Mouse (Mus musculus) G1E (cell line): ENCODE results near the gene Cytip. TPM values are rescaled to one million over a fixed set of nuclear protein-coding genes. Genes with fewer than 3 reads are reported as not detected.

Source experiments
- ATAC-seq: 2 replicates; pipeline ENCODE4 v1.8.0; 2016; ENCODE audit warnings: mild to moderate bottlenecking; ENCODE audit not compliant: insufficient number of reproducible peaks, poor library complexity, low FRiP score, severe bottlenecking; ENCODE audit errors: extremely low read depth
- DNase-seq: peaks from one replicate; pipeline ENCODE4 v3.0.0; 2012; ENCODE audit warnings: low spot score
- H3K27me3 ChIP-seq: 2 replicates; pipeline ENCODE4 v1.6.1; 2012; ENCODE audit warnings: mild to moderate bottlenecking, low read length, inconsistent platforms; ENCODE audit not compliant: insufficient read depth
- H3K36me3 ChIP-seq: replicated peaks from 2 replicates; pipeline ENCODE3; 2012; ENCODE audit warnings: mild to moderate bottlenecking, inconsistent platforms
- H3K4me1 ChIP-seq: 2 replicates; pipeline ENCODE4 v1.6.1; 2012; ENCODE audit warnings: low read depth, low read length, inconsistent platforms, mixed read lengths; ENCODE audit not compliant: insufficient read depth
- H3K4me3 ChIP-seq: 2 replicates; pipeline ENCODE4 v1.5.1; 2012; ENCODE audit warnings: low read depth, mild to moderate bottlenecking, inconsistent platforms, low read length, moderate library complexity, mixed read lengths
- H3K9me3 ChIP-seq: replicated peaks from 2 replicates; pipeline ENCODE4 v1.6.1; 2012; ENCODE audit warnings: inconsistent platforms
- CTCF ChIP-seq: IDR thresholded peaks from 2 replicates; pipeline ENCODE4 v1.5.1; 2012; ENCODE audit warnings: low read depth, low read length, inconsistent platforms, mixed read lengths
- GATA1 ChIP-seq: IDR thresholded peaks from 2 replicates; pipeline ENCODE4 v1.6.1; 2012; ENCODE audit warnings: borderline replicate concordance, low read length, inconsistent platforms, mixed read lengths
- GATA2 ChIP-seq: IDR thresholded peaks from 2 replicates; pipeline ENCODE4 v1.6.1; 2012; ENCODE audit warnings: low read depth, low read length, inconsistent platforms, borderline replicate concordance
- POLR2AphosphoS5 ChIP-seq: IDR thresholded peaks from 2 replicates; pipeline ENCODE4 v1.6.1; 2012; ENCODE audit warnings: low read depth, low read length, inconsistent platforms; ENCODE audit not compliant: insufficient replicate concordance
- TAL1 ChIP-seq: conservative IDR thresholded peaks from 2 replicates; pipeline ENCODE4 v1.6.1; 2012; ENCODE audit warnings: low read depth, low read length, inconsistent platforms, mixed read lengths
- polyA plus RNA-seq: library from polyadenylated mRNA; stranded (reverse); fragments of >175 nt; gene quantifications from 2 replicates; pipeline ENCODE4 v1.2.3, GENCODE M21; 2012
- total RNA-seq, 2 experiments: library from RNA; stranded (forward) in 1 of 2; stranded (reverse) in 1 of 2; fragments of 200-1000 nt in 1 of 2; fragments of >200 nt in 1 of 2; fragmentation: Nextera tagmentation in 1 of 2; gene quantifications; 2 replicates each; pipeline ENCODE4 v1.2.3; 2014 to 2017

Gene Cytip
- total and polyA plus RNA-seq, 3 experiments: 0.05 TPM; not detected in 2

DNA sequence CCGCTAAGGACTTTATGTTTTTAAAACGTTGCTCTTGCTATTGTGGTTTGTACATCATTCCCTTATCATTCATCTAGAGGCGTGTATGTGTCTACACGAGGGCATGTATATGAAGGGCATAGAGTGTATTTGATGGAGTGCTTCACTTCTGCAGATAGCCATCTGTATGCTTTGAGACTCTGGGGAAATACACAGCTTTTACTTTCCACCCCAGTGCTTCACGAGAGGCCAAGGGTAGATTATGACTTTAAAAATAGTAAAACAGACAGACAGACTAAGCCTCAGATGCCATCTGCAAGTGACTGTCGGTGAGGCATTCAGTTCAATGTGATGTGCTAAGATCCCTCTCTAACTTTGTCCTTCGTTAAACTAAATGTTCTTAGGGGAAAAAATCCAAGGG, 41.6 kb downstream of the Cytip start:
- DNase-seq (no peak), ATAC-seq (no peak)
- TF ChIP-seq TAL1 (no peak), GATA2 (no peak), GATA1 (no peak), CTCF (no peak), POLR2AphosphoS5 (no peak)
- H3K9me3 ChIP-seq: peaks cover 11% of the 10 kb centered on the region; the same call in 1 of the 2 replicates
- no peaks in the 10 kb centered on the region for H3K27me3 ChIP-seq
- H3K36me3 ChIP-seq: no peaks in the 10 kb centered on the region
- no peak overlapping the region for H3K4me3 ChIP-seq
- no peaks in the 10 kb centered on the region for H3K4me1 ChIP-seq

GRCm38 (mm10) chr2:58149983-58150405, 45.3 kb downstream of the Cytip start:
- ATAC-seq (no peak), DNase-seq (no peak)
- H3K4me1 ChIP-seq: no peaks in the 10 kb centered on the region
- no peaks in the 10 kb centered on the region for H3K27me3 ChIP-seq
- no peak overlapping the region for H3K4me3 ChIP-seq
- no peaks in the 10 kb centered on the region for H3K36me3 ChIP-seq
- H3K9me3 ChIP-seq: peaks cover 13% of the 10 kb centered on the region
- TF ChIP-seq GATA1 (no peak), GATA2 (no peak), CTCF (no peak), TAL1 (no peak), POLR2AphosphoS5 (no peak)

DNA sequence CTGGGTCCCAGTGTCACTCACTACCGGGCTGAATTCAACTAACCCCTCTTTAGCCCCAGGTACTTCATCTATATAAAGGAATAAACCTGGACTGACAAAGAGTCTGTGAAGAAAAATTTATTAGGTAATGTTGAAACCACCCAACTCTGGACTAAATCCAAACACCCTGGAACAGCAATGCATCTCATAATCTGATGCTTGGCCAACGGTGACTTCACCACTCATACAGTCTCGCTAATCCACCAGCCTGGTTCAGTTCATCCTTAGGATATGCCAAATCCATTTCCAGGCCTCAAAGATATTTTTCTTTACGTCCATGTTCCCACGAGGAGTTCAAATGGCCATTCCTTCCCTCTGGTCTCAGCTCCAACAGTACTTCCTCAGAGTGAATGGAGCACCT, 48.8 kb downstream of the Cytip start:
- Histone ChIP-seq H3K27me3 (no peaks in the 10 kb centered on the region), H3K4me1 (no peaks in the 10 kb centered on the region), H3K9me3 (peaks cover 13% of the 10 kb centered on the region), H3K4me3 (no peak overlapping the region), H3K36me3 (no peaks in the 10 kb centered on the region)
- ATAC-seq: no peak
- no peak for DNase-seq
- TF ChIP-seq GATA1: no peak
- TF ChIP-seq TAL1: no peak
- TF ChIP-seq POLR2AphosphoS5: no peak
- TF ChIP-seq GATA2: no peak
- no peak for TF ChIP-seq CTCF

DNA sequence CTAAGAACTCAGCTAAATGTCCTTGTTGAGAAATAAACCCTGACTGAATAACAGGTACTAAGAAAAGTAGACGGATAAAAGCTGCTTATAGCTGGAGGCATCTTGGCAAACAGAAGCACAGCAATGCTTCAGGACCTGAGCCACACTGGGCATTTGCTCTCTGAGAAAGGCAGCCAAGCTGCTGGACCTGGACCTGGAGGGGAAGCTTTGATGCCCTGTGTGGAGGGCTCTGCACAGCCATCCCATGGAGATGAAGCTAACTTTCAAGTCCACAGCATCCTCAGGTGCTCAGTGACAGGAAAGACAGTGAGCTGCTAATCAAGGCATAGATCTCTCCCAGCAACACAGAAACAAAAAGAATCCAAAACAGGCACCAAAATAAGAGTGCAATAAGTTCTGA, 54.8 kb downstream of the Cytip start:
- no peaks in the 10 kb centered on the region for H3K27me3 ChIP-seq
- DNase-seq (no peak), ATAC-seq (no peak)
- peaks cover 11% of the 10 kb centered on the region for H3K9me3 ChIP-seq
- no peak overlapping the region for H3K4me3 ChIP-seq
- no peaks in the 10 kb centered on the region for H3K4me1 ChIP-seq
- TF ChIP-seq CTCF: no peak
- TF ChIP-seq TAL1: no peak
- no peak for TF ChIP-seq GATA2
- TF ChIP-seq GATA1: no peak
- TF ChIP-seq POLR2AphosphoS5: no peak
- no peaks in the 10 kb centered on the region for H3K36me3 ChIP-seq

DNA sequence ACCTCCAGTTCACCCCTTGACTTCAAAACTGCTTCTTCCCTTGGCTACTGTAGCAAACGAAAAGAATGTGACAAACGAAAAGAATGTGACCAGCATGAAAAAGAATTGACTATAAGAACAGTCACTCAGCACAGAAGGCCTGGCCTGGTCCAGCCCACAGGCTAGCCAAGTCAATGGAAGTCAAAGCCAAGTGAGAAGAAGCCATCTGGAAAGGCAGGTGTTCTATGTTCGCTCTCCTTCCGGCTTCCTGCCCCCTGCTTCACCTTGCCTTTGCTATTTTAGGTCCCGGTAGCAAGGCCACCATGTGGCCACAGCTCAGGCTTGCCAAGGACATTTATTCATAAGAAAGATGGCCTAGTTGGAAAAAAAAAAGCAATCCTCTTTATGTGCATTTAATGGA, 56.7 kb downstream of the Cytip start:
- DNase-seq (no peak), ATAC-seq (no peak)
- no peaks in the 10 kb centered on the region for H3K27me3 ChIP-seq
- H3K9me3 ChIP-seq: peaks cover 20% of the 10 kb centered on the region
- no peaks in the 10 kb centered on the region for H3K4me1 ChIP-seq
- H3K4me3 ChIP-seq: no peak overlapping the region
- TF ChIP-seq TAL1 (no peak), POLR2AphosphoS5 (no peak), GATA1 (no peak), GATA2 (no peak), CTCF (no peak)
- no peaks in the 10 kb centered on the region for H3K36me3 ChIP-seq

- no peak overlapping the region for H3K4me3 ChIP-seq
- ATAC-seq (no peak), DNase-seq (no peak)
- TF ChIP-seq GATA2 (no peak), POLR2AphosphoS5 (no peak), TAL1 (no peak), CTCF (no peak), GATA1 (no peak)
- no peaks in the 10 kb centered on the region for H3K27me3 ChIP-seq
- no peaks in the 10 kb centered on the region for H3K4me1 ChIP-seq
- no peaks in the 10 kb centered on the region for H3K36me3 ChIP-seq
- peaks cover 20% of the 10 kb centered on the region for H3K9me3 ChIP-seq
Measured at GRCm38 (mm10) chr2:58137676-58138075, 57.7 kb downstream of the Cytip start.

- Histone ChIP-seq H3K4me1 (no peaks in the 10 kb centered on the region), H3K4me3 (no peak overlapping the region), H3K36me3 (no peaks in the 10 kb centered on the region), H3K27me3 (no peaks in the 10 kb centered on the region), H3K9me3 (peaks cover 20% of the 10 kb centered on the region)
- ATAC-seq (no peak), DNase-seq (no peak)
- TF ChIP-seq POLR2AphosphoS5 (no peak), CTCF (no peak), TAL1 (no peak), GATA1 (no peak), GATA2 (no peak)
Measured at GRCm38 (mm10) chr2:58136526-58136925, 58.8 kb downstream of the Cytip start.
